32 mouse cellular contexts compared by ENCODE assay signal in the genomic region with DNA sequence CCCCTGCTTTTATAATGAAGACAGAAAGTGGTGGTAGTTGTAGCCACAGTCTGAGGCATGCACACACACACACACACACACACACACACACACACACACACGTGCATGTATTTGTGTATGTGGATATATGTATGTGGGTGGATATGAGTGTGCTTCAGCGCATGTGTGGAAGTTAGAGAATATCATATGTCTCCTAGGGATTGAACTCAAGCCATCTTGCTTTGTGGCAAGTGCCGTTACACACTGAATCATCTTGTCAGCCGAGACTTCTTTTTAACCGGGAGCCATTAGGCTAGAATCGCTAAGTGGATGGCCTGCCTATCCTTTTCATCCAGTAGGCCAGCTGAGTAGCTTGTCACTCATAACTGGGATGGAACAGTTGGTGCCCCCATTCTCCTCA. TPM values are rescaled to one million over a fixed set of nuclear protein-coding genes. Genes with fewer than 3 reads are reported as not detected.
DNase-seq lines count a peak whose midpoint lies in the region; ATAC-seq and TF ChIP-seq lines count a peak whose summit lies in the region.
"Had no signal": no experiment of that assay in that cellular context is flagged by ENCODE, and none has a peak within 500 bp of the region (broad histone marks: within the 10 kb centered on the region; RNA-seq: fewer than 3 reads in every experiment).

No protein-coding gene starts in this region.

- no peaks in the 10 kb centered on the region for H3K9me3 ChIP-seq in forebrain, embryonic 14.5 days (replicated peaks; ENCODE audit: control insufficient read depth, low read length)
- H3K9me3 ChIP-seq in forebrain, embryonic 12.5 days = no peaks in the 10 kb centered on the region
- H3K9me3 ChIP-seq in hindbrain, embryonic 15.5 days = no peaks in the 10 kb centered on the region
- H3K9me3 ChIP-seq in neural tube, embryonic 15.5 days (replicated peaks) = no peaks in the 10 kb centered on the region
- H3K9me3 ChIP-seq: embryonic facial prominence, embryonic 12.5 days; G1E; heart, embryonic 13.5 days; limb, embryonic 10.5 days; limb, embryonic 15.5 days; liver, embryonic 13.5 days had no signal

- no peak overlapping the region for H3K4me2 ChIP-seq in forebrain, embryonic 14.5 days (ENCODE audit: low read length)
- no peak overlapping the region for H3K4me2 ChIP-seq in forebrain, embryonic 12.5 days
- no peak overlapping the region for H3K4me2 ChIP-seq in hindbrain, embryonic 15.5 days
- no peak overlapping the region for H3K4me2 ChIP-seq in neural tube, embryonic 15.5 days
- H3K4me2 ChIP-seq: embryonic facial prominence, embryonic 12.5 days; heart, embryonic 13.5 days; limb, embryonic 15.5 days; liver, embryonic 13.5 days had no signal

- 85% methylated on average over 6 of the region's 6 CpGs for WGBS in forebrain, embryonic 14.5 days
- 87% methylated on average over 6 of the region's 6 CpGs for WGBS in forebrain, embryonic 12.5 days
- 75% methylated on average over 6 of the region's 6 CpGs for WGBS in hindbrain, embryonic 15.5 days
- 63% methylated on average over 6 of the region's 6 CpGs for WGBS in neural tube, embryonic 15.5 days

- TF ChIP-seq CTCF in layer of hippocampus, adult 2 months (conservative IDR thresholded peaks at IDR 0.05) = no peak

- no peak for DNase-seq in forebrain, embryonic 14.5 days (ENCODE audit: low spot score)
- no peak for DNase-seq in layer of hippocampus, adult 2 months (ENCODE audit: low spot score in 2 of 2)
- no peak for DNase-seq in layer of hippocampus, adult 11-12 months (ENCODE audit: low spot score)
- no peak for DNase-seq in cerebellum, postnatal 36 days
- DNase-seq: adrenal gland, adult 8-10 months; cerebellum, adult 9-10 months; embryo, embryonic 11 days; heart, adult 2 months; heart, postnatal 10 days; kidney, adult 8-10 months; kidney, postnatal 4 days; layer of hippocampus, adult 9-11 months; liver, embryonic 13.5 days; lung, adult 18-20 months; right cerebral cortex, adult 18-20 months; spleen, adult 18-20 months; thymus, postnatal 14 days had no signal

- no peak overlapping the region for H3K4me3 ChIP-seq in forebrain, embryonic 14.5 days (ENCODE audit: low read depth, low read length)
- H3K4me3 ChIP-seq in forebrain, embryonic 12.5 days (replicated peaks) = no peak overlapping the region
- no peak overlapping the region for H3K4me3 ChIP-seq in layer of hippocampus, adult 2 months
- H3K4me3 ChIP-seq in hindbrain, embryonic 15.5 days = no peak overlapping the region
- H3K4me3 ChIP-seq in neural tube, embryonic 15.5 days (replicated peaks) = no peak overlapping the region
- H3K4me3 ChIP-seq: embryonic facial prominence, embryonic 12.5 days; heart, adult 2 months; heart, embryonic 13.5 days; limb, embryonic 10.5 days; limb, embryonic 15.5 days; liver, embryonic 13.5 days; myocyte had no signal

- H3K36me3 ChIP-seq in forebrain, embryonic 14.5 days (ENCODE audit: control insufficient read depth, insufficient read depth, low read length) = peaks cover 37% of the 10 kb centered on the region
- H3K36me3 ChIP-seq in forebrain, embryonic 12.5 days (replicated peaks) = peaks cover 50% of the 10 kb centered on the region
- H3K36me3 ChIP-seq in hindbrain, embryonic 15.5 days = peaks cover 20% of the 10 kb centered on the region
- peaks cover 36% of the 10 kb centered on the region for H3K36me3 ChIP-seq in neural tube, embryonic 15.5 days

- no peak for ATAC-seq in forebrain, embryonic 14.5 days
- ATAC-seq in forebrain, embryonic 12.5 days (ENCODE audit: low FRiP score) = no peak
- no peak for ATAC-seq in hindbrain, embryonic 15.5 days (ENCODE audit: low FRiP score, low read depth)
- ATAC-seq in neural tube, embryonic 15.5 days (ENCODE audit: low FRiP score) = no peak
- ATAC-seq: intestine, embryonic 16.5 days; lung, postnatal 0 days had no signal

- H3K27me3 ChIP-seq in forebrain, embryonic 14.5 days (replicated peaks; ENCODE audit: control insufficient read depth, insufficient read depth, low read length) = no peaks in the 10 kb centered on the region
- H3K27me3 ChIP-seq in forebrain, embryonic 12.5 days = peaks cover 43% of the 10 kb centered on the region
- no peaks in the 10 kb centered on the region for H3K27me3 ChIP-seq in hindbrain, embryonic 15.5 days
- H3K27me3 ChIP-seq in neural tube, embryonic 15.5 days (replicated peaks) = peaks cover 15% of the 10 kb centered on the region
- H3K27me3 ChIP-seq: heart, embryonic 13.5 days; liver, embryonic 13.5 days had no signal

- H3K27ac ChIP-seq in forebrain, embryonic 14.5 days (ENCODE audit: low read depth, low read length) = 0 out of 2 replicates have a peak overlapping the region, but pooled peaks have one; percentile 11
- no peak overlapping the region for H3K27ac ChIP-seq in forebrain, embryonic 12.5 days
- peak overlapping the region; percentile 64; the same call in 1 of the 2 replicates for H3K27ac ChIP-seq in layer of hippocampus, adult 2 months
- H3K27ac ChIP-seq in hindbrain, embryonic 15.5 days (replicated peaks) = peak overlapping the region; percentile 58
- peak overlapping the region; percentile 83 for H3K27ac ChIP-seq in neural tube, embryonic 15.5 days (replicated peaks)
- H3K27ac ChIP-seq: embryonic facial prominence, embryonic 12.5 days; heart, adult 2 months; heart, embryonic 13.5 days; kidney, postnatal 0 days; limb, embryonic 10.5 days; limb, embryonic 15.5 days; liver, embryonic 13.5 days; macrophage had no signal

- no peak overlapping the region for H3K9ac ChIP-seq in forebrain, embryonic 14.5 days (ENCODE audit: low read length)
- no peak overlapping the region for H3K9ac ChIP-seq in forebrain, embryonic 12.5 days
- no peak overlapping the region for H3K9ac ChIP-seq in hindbrain, embryonic 15.5 days
- no peak overlapping the region for H3K9ac ChIP-seq in neural tube, embryonic 15.5 days (replicated peaks)
- H3K9ac ChIP-seq: embryonic facial prominence, embryonic 12.5 days; heart, embryonic 13.5 days; limb, embryonic 15.5 days; liver, embryonic 13.5 days had no signal

- H3K4me1 ChIP-seq in forebrain, embryonic 14.5 days (ENCODE audit: control insufficient read depth, insufficient read depth, low read length) = peaks cover 35% of the 10 kb centered on the region
- H3K4me1 ChIP-seq in forebrain, embryonic 12.5 days = peaks cover 53% of the 10 kb centered on the region
- peaks cover 71% of the 10 kb centered on the region for H3K4me1 ChIP-seq in hindbrain, embryonic 15.5 days (replicated peaks)
- peaks cover 81% of the 10 kb centered on the region for H3K4me1 ChIP-seq in neural tube, embryonic 15.5 days
- H3K4me1 ChIP-seq: heart, embryonic 13.5 days; liver, embryonic 13.5 days had no signal

RNA-seq across cellular contexts. Expression of gene Pipox, which starts 36.8 kb away (rescaled TPM):
- polyA plus RNA-seq in forebrain, embryonic 14.5 days (2014; fragmentation: Nextera tagmentation; extraction: Ambion mirVana) = 10.1 and 11.4 TPM in 2 replicates
- 14.5 and 16.5 TPM in 2 replicates for polyA plus RNA-seq in forebrain, embryonic 12.5 days (2016; fragmentation: Nextera tagmentation; extraction: Ambion mirVana)
- 1 to 10 TPM in 1 of 2 experiments, under 1 TPM in 1; 0.84 to 1.2 TPM for total RNA-seq in layer of hippocampus, adult 2 months (2021)
- 5.1 and 5.6 TPM in 2 replicates for polyA plus RNA-seq in hindbrain, embryonic 15.5 days (2015; fragmentation: Nextera tagmentation; extraction: Ambion mirVana)
- 5.4 and 5.5 TPM in 2 replicates for polyA plus RNA-seq in neural tube, embryonic 15.5 days (2015; fragmentation: Nextera tagmentation; extraction: Ambion mirVana)
- total RNA-seq: G1E; gastrocnemius, adult 8-10 months; megakaryocyte-erythroid progenitor cell, adult 5-6 weeks had no signal
- polyA plus RNA-seq: G1E, macrophage, myocyte had no signal
